Comparison of ENCODE assay signal across 9 mouse cellular contexts in genomic region chr11:98606763-98607162, GRCm38 (mm10). TPM values are rescaled to one million over a fixed set of nuclear protein-coding genes. Genes with fewer than 3 reads are reported as not detected.
DNase-seq lines count a peak whose midpoint lies in the region; ATAC-seq and TF ChIP-seq lines count a peak whose summit lies in the region.
"Had no signal": no experiment of that assay in that cellular context is flagged by ENCODE, and none has a peak within 500 bp of the region (broad histone marks: within the 10 kb centered on the region; RNA-seq: fewer than 3 reads in every experiment).

No protein-coding gene starts in this region.

- peak; percentile 70 for TF ChIP-seq CTCF in Patski (IDR thresholded peaks at IDR 0.05)

- POLR2A ChIA-PET in Patski (lab: Charles Lee), result no interaction called here

- no peak for ATAC-seq in Patski
- peak; percentile 50 for ATAC-seq in inflammation-experienced regulatory T-cells, adult 6 months
- ATAC-seq in neutrophil, adult 5-6 weeks (ENCODE audit: extremely low read depth, insufficient number of reproducible peaks, low FRiP score, poor library complexity, severe bottlenecking), result peak; percentile 86

- CTCF ChIA-PET in Patski (lab: Charles Lee), result interaction anchor here (0.9 to 1.6 kb wide), 5 partner anchors 10 to 81 kb away, joined by 3 to 6 read pairs (median 4); partner anchors contain the start of gene Psmd3

- intact Hi-C loops in left cerebral cortex, postnatal 4 days (cut with DNase I), result loop anchor here (5.0 kb wide), 1 partner anchor 71 kb away; no protein-coding TSS in a partner anchor

- peaks cover 28% of the 10 kb centered on the region for H3K27me3 ChIP-seq in Patski

- in situ Hi-C loops in Patski (cut with MboI; ENCODE audit: low pct_unique_long_range_greater_than_20kb), result loop anchor here (5.0 kb wide), 1 partner anchor 56 kb away; the partner anchor contains the start of gene Gsdma

- DNase-seq in cerebellum, adult 9-10 months, result peak; percentile 69
- DNase-seq in cerebellum, adult 11-12 months, result no peak
- DNase-seq in left cerebral cortex, adult 11 months (ENCODE audit: low spot score), result peak; percentile 31
- no peak for DNase-seq in left cerebral cortex, postnatal 4 days
- no peak for DNase-seq in Patski (ENCODE audit: low read depth, low spot score)
- DNase-seq in frontal cortex, postnatal 10 days (ENCODE audit: low spot score in 2 of 2), result no peak

RNA-seq across cellular contexts. Expression of gene Lrrc3c, which starts 8.7 kb away (rescaled TPM):
- not detected for total RNA-seq in left cerebral cortex, postnatal 4 days (2021)
- polyA plus RNA-seq in Patski (2021), result not detected
- not detected for polyA plus RNA-seq in inflammation-experienced regulatory T-cells, adult 6 months (2017; shearing (Covaris generic))
- total RNA-seq in neutrophil, adult 5-6 weeks (2017), result not detected in 2 replicates
- polyA plus RNA-seq: frontal cortex, adult 2 months had no signal

RNA-seq across cellular contexts. Expression of gene Gm12355, which starts 18.7 kb away (rescaled TPM):
- total RNA-seq in left cerebral cortex, postnatal 4 days (2021), result 10 to 100 TPM; 24.2 to 26.4 TPM
- 16.4 TPM for polyA plus RNA-seq in Patski (2021)
- 10 to 100 TPM in 2 of 3 experiments, 1 to 10 TPM in 1; 1.3 to 14.8 (median 10.7) TPM for polyA plus RNA-seq in inflammation-experienced regulatory T-cells, adult 6 months (2017; shearing (Covaris generic))
- not detected in 2 replicates for total RNA-seq in neutrophil, adult 5-6 weeks (2017)

RNA-seq across cellular contexts. Expression of gene Gsdma3, which starts 19.4 kb away (rescaled TPM):
- total RNA-seq in left cerebral cortex, postnatal 4 days (2021), result not detected
- not detected for polyA plus RNA-seq in Patski (2021)
- polyA plus RNA-seq in inflammation-experienced regulatory T-cells, adult 6 months (2017; shearing (Covaris generic)), result not detected
- total RNA-seq in neutrophil, adult 5-6 weeks (2017), result not detected in 2 replicates
- polyA plus RNA-seq: frontal cortex, adult 2 months had no signal

RNA-seq across cellular contexts. Expression of gene Ormdl3, which starts 19.6 kb away (rescaled TPM):
- 10 to 100 TPM; 60.7 to 64.9 TPM for total RNA-seq in left cerebral cortex, postnatal 4 days (2021)
- 94.8 TPM for polyA plus RNA-seq in Patski (2021)
- polyA plus RNA-seq in inflammation-experienced regulatory T-cells, adult 6 months (2017; shearing (Covaris generic)), result 10 to 100 TPM; 23.6 to 31.0 (median 30.7) TPM
- 18.6 and 23.8 TPM in 2 replicates for total RNA-seq in neutrophil, adult 5-6 weeks (2017)

RNA-seq across cellular contexts. Expression of gene Gsdma2, which starts 39.8 kb away (rescaled TPM):
- not detected for total RNA-seq in left cerebral cortex, postnatal 4 days (2021)
- polyA plus RNA-seq in Patski (2021), result not detected
- polyA plus RNA-seq in inflammation-experienced regulatory T-cells, adult 6 months (2017; shearing (Covaris generic)), result not detected
- not detected in 2 replicates for total RNA-seq in neutrophil, adult 5-6 weeks (2017)
- polyA plus RNA-seq: frontal cortex, adult 2 months had no signal

Comparison
In these comparisons a context has a peak if more than half of its experiments do, and no peak if none do; other contexts are left out.
1. DNase-seq: peak in cerebellum, adult 9-10 months (single experiment) and left cerebral cortex, adult 11 months (single experiment); none in cerebellum, adult 11-12 months (single experiment), left cerebral cortex, postnatal 4 days (single experiment), Patski (single experiment) and frontal cortex, postnatal 10 days (0 of 2).
2. RNA of gene Gm12355, which starts 18.7 kb away (total RNA-seq): 24.2 to 26.4 TPM in left cerebral cortex, postnatal 4 days; not detected in neutrophil, adult 5-6 weeks; every median in the first group is over 10 times any median in the second.